Mouse (Mus musculus): ENCODE results near the gene Cdk2ap2. TPM values are rescaled to one million over a fixed set of nuclear protein-coding genes. Genes with fewer than 3 reads are reported as not detected.

The Cdk2ap2 gene
- polyA plus RNA-seq, 1 experiment = 98.3 TPM

DNA sequence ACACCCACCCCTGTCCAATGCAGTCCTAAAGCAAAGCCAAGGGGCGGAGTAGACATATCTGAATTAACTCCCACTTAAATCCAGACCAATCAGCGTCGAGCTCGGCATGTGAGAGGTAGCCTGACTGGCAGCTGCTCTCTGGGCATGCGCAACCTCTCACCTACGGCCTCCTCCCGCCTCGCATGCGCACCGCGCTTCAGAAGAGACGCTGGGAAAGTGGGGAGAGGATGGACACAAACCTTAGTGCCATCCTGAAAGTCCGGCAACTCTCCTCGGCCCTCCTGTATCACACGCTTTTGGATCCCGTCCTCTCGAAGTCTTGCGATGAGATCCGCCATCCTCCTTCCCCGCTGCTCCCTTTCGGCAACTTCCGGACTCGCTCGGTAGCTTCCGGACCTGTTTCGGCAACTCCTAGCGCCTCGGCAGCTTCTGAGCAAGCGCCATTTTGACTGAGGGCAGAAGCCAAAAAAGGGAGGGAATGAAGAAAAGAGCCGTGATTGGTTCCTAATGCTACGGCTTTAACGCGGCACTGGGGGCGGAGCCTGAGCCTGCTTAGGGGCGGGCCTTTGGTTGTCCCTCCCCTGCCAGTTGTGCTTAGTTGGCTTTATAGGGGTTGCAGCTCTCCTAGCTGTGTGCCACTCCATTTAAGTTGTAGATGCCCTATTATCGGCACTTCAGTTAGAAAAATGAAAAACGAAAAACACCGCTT lies 24.3 kb downstream of the Cdk2ap2 start:
- H3K4me1 ChIP-seq (ENCODE audit: control insufficient read depth, insufficient read depth, low read length) = peaks cover 36% of the 10 kb centered on the region
- H3K27ac ChIP-seq (ENCODE audit: insufficient read depth, low read depth, low read length) = peak overlapping the region; percentile 84
- TF ChIP-seq POLR2A (IDR thresholded peaks at IDR 0.05; ENCODE audit: borderline replicate concordance, low read depth, low read length) (no peak), CTCF (IDR thresholded peaks at IDR 0.05; ENCODE audit: low read depth, low read length) (no peak)
- peak overlapping the region; percentile 77 for H3K4me3 ChIP-seq (ENCODE audit: insufficient read depth, low read length)

DNA sequence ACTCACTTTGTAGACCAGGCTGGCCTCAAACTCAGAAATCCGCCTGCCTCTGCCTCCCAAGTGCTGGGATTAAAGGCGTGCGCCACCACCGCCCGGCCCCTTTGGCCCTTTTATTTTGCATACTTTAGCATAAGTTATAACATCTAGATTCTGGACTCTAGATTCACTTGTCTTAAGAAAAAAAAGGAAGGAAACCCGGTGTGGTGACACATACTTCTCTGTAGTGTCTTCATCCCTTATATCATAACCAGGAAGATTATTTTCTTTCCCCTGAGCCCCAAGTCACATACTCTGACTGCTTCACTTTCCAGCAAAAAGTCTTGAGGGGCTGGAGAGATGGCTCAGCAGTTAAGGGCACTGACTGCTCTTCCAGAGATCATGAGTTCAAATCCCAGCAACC lies 24.9 kb downstream of the Cdk2ap2 start:
- Histone ChIP-seq H3K4me1 (ENCODE audit: control insufficient read depth, insufficient read depth, low read length) (peaks cover 41% of the 10 kb centered on the region), H3K27ac (ENCODE audit: insufficient read depth, low read depth, low read length) (peak overlapping the region; percentile 84), H3K4me3 (ENCODE audit: insufficient read depth, low read length) (peak overlapping the region; percentile 77; the same call in 1 of the 2 replicates)

DNA sequence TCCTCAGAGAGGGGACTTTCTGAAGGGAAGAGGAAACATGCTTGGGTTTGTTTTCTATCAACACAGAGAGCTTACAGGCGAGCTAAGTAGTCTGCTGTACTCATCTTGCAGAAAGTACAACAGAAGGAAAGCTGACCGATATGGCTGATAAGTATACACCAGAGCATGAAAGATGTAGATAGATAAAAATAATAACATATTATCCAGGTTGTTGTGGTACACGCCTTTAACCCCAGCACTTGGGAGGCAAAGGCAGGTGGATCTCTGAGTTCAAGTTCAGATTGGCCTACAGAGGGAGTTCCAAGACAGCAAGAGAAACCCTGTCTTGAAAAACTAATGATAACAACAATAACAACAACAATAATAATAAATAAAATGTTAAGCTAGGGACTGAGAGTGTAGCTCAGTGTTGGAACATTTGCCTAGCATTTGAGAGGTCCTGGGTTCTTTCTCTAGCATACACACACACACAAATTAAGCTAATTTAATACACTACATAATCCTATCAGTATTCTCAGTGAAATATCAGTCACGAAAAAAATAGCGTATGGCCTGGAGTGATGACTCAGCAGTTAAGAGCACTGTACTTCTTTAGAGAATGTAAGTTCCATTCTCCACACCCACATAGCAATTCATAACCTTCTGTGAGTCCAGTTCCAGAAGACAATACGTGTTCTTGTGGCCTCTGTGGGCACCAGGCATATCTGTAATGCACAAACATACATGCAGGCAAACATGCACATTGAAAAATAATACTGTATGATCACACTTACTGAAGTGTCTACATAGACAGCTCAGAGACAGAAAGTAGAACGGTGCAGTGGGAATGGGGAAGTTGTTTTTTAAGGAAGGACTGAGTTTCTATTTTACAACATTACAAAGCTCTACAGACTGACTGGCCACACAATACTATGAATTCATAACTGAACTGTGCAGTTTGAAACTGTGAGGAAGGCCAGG lies 25.7 kb downstream of the Cdk2ap2 start:
- Histone ChIP-seq H3K27ac (ENCODE audit: insufficient read depth, low read depth, low read length) (peak overlapping the region; percentile 84), H3K4me3 (ENCODE audit: insufficient read depth, low read length) (no peak overlapping the region), H3K4me1 (ENCODE audit: control insufficient read depth, insufficient read depth, low read length) (peaks cover 41% of the 10 kb centered on the region)
- TF ChIP-seq POLR2A (IDR thresholded peaks at IDR 0.05; ENCODE audit: borderline replicate concordance, low read depth, low read length) = no peak
- no peak for TF ChIP-seq CTCF (IDR thresholded peaks at IDR 0.05; ENCODE audit: low read depth, low read length)

DNA sequence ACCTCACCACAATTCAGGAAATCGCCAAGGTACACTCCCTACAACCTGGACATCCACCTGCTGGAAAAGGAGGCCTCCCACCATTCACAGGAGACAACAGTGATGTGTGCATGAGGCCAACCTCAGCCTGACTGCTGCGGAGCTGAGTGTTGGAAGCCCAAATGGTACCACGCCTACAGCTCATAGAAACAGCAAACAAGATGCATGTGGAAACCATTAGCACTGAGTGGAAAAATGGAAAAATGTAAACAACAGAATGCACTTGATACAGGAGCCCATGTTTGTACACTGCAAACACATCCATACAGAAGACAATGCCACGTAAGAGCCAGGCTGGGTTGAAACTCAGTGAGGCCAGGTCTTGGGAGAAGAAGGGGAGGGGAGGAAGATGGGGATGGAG lies 27.4 kb downstream of the Cdk2ap2 start:
- TF ChIP-seq CTCF (IDR thresholded peaks at IDR 0.05; ENCODE audit: low read depth, low read length) = no peak
- no peak for TF ChIP-seq POLR2A (IDR thresholded peaks at IDR 0.05; ENCODE audit: borderline replicate concordance, low read depth, low read length)
- Histone ChIP-seq H3K4me1 (ENCODE audit: control insufficient read depth, insufficient read depth, low read length) (peaks cover 41% of the 10 kb centered on the region), H3K27ac (ENCODE audit: insufficient read depth, low read depth, low read length) (peak overlapping the region; percentile 84), H3K4me3 (ENCODE audit: insufficient read depth, low read length) (no peak overlapping the region)

DNA sequence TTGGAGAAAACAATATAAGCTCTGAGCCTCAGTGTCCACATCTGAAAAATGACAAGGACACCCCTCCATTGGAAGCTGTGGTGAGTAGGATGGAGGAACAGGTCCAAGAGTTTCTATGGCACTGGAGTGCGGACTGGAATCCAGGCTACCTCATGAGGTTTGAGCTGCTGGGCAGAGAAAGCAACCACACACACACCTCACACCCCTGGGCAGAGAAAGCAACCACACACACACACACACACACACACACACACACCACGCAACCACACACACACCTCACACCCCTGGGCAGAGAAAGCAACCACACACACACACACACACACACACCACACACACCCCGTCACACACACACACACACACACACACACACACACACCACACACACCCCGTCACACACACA lies 28.3 kb downstream of the Cdk2ap2 start:
- Histone ChIP-seq H3K4me1 (ENCODE audit: control insufficient read depth, insufficient read depth, low read length) (peaks cover 38% of the 10 kb centered on the region), H3K27ac (ENCODE audit: insufficient read depth, low read depth, low read length) (peak overlapping the region; percentile 34; the same call in 1 of the 2 replicates), H3K4me3 (ENCODE audit: insufficient read depth, low read length) (peak overlapping the region; percentile 62)

DNA sequence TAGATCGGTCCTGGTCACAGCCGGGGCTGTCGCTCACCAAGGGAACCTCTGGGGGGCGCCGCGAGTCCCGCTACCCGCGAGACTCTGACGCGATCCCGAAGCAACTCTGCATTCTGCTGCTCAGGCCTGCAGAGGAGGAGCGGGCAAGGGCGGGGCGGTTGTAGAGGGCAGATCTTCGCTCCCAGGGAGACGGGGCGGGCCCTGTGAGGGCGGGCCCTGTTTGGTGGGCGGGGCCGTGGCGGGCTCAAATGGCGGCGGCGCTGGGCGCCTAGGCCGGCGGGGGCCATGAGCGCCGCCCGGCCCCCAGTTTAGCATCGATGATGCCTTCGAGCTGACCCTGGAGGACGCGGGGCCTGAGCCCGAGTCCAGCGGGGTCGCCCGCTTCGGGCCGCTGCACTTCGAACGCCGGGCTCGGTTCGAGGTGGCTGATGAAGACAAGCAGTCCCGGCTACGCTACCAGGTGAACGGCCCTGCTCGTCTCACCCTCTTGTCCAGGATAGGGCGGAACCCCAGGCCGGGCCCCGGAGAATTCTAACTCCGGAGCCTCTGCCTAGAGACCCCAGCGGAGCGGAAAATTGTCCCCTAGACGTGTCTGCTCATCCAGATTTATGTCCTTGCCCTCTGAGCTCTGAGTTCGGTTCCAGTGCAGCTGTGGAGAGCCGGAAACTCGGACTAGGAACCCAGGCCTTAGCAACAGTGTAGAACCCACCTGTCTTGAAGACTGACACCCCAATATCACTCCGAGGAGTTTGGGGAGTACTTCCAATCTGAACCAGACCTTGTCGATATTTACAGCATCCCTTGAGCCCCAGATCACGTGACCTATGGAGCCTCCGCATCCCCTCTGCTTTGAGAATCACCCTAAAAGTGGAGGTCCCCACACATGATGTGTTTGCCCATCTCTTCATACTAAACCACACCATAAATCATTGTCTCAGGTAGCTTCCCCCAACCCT lies 29.0 kb downstream of the Cdk2ap2 start, which contains the start of gene Aip:
Aip (minus strand) TSS at position 118 of the 956 bp plus-strand sequence.
- Histone ChIP-seq H3K4me1 (ENCODE audit: control insufficient read depth, insufficient read depth, low read length) (peaks cover 31% of the 10 kb centered on the region), H3K4me3 (ENCODE audit: insufficient read depth, low read length) (peak within 1 kb of the TSS; percentile 75), H3K27ac (ENCODE audit: insufficient read depth, low read depth, low read length) (peak within 1 kb of the TSS; percentile 34; the same call in 1 of the 2 replicates)
- TF ChIP-seq CTCF (IDR thresholded peaks at IDR 0.05; ENCODE audit: low read depth, low read length) (no peak), POLR2A (IDR thresholded peaks at IDR 0.05; ENCODE audit: borderline replicate concordance, low read depth, low read length) (peak; percentile 87; the same call in 1 of the 2 replicates)

DNA sequence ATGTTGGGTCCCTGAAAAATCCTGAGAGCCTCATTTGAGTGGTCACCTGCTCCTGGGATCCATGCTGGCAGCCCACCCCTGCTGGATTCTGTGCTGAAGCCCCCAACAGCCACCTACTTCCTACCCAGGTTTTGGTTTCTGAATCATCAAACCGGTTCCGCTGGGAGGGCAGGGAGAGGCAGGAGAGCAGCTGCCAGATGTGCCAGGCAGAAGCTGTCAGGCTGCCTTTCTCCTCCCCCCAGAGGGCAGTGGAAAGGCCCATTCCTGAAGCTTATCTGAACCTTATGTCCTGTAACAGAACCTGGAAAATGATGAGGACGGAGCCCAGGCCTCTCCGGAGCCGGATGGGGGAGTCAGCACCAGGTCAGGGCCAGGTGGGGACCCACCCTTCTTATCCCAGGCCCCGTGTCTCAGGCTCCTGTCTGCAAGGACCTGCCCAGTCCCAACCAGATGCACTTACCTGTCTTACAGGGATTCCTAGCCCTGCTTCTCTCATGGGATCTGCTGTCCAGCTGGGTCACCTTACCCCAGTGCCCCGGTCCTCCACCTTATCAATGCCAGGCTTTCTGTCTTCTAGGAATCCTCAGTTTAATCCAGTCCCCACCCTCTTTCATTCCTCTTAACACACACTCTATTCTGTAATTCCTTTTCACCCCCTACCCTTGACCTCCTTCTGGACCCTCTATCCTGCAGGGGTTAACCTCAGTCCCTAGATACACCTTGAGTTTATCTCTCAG lies 29.9 kb downstream of the Cdk2ap2 start:
- Histone ChIP-seq H3K4me3 (ENCODE audit: insufficient read depth, low read length) (peak overlapping the region; percentile 75), H3K4me1 (ENCODE audit: control insufficient read depth, insufficient read depth, low read length) (peaks cover 28% of the 10 kb centered on the region), H3K27ac (ENCODE audit: insufficient read depth, low read depth, low read length) (no peak overlapping the region)
- TF ChIP-seq POLR2A (IDR thresholded peaks at IDR 0.05; ENCODE audit: borderline replicate concordance, low read depth, low read length) (no peak), CTCF (IDR thresholded peaks at IDR 0.05; ENCODE audit: low read depth, low read length) (no peak)

DNA sequence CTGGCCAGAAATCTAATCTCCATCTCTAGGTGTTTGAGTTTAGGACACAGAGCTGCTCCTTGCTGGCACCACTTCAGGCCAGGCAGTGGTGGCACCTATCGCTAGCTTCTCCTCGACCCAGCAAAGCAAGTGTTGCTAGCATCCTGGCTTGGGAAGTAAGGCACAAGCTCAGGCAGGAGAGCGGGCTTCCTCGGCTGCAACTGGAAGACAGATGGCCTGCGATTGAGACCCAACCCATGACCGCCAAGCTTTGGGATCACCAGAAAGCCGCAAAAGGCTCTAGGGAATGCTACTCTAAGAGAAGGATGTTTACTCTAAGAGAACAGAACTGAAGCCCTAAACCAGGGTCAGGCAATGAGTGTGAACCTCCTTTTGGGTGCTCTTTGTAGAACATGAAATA lies 32.5 kb downstream of the Cdk2ap2 start:
- H3K4me3 ChIP-seq (ENCODE audit: insufficient read depth, low read length) = no peak overlapping the region
- no peak overlapping the region for H3K27ac ChIP-seq (ENCODE audit: insufficient read depth, low read depth, low read length)
- TF ChIP-seq CTCF (IDR thresholded peaks at IDR 0.05; ENCODE audit: low read depth, low read length) = no peak
- TF ChIP-seq POLR2A (IDR thresholded peaks at IDR 0.05; ENCODE audit: borderline replicate concordance, low read depth, low read length) = no peak
- H3K4me1 ChIP-seq (ENCODE audit: control insufficient read depth, insufficient read depth, low read length) = peaks cover 19% of the 10 kb centered on the region

DNA sequence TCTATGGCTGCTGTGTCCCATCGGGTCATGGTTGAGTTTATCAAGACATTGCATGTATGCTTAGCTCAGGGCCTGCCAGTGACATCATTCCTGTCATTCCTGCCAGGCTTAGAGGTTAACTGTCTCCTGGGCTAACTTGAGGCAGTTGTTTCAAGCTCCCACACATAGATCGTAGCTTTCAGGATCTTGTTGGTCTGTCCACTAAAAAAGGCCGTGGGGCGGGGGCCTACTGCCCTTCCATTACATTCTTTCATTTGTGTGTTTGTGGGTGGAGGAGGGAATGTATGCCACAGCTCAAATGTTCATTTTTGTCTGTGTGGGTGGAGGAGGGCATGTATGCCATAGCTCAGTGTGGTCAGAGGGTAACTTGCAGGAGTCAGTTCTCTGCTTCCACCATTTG lies 33.1 kb downstream of the Cdk2ap2 start:
- no peak for TF ChIP-seq CTCF (IDR thresholded peaks at IDR 0.05; ENCODE audit: low read depth, low read length)
- no peak for TF ChIP-seq POLR2A (IDR thresholded peaks at IDR 0.05; ENCODE audit: borderline replicate concordance, low read depth, low read length)
- H3K27ac ChIP-seq (ENCODE audit: insufficient read depth, low read depth, low read length) = no peak overlapping the region
- no peak overlapping the region for H3K4me3 ChIP-seq (ENCODE audit: insufficient read depth, low read length)
- H3K4me1 ChIP-seq (ENCODE audit: control insufficient read depth, insufficient read depth, low read length) = peaks cover 18% of the 10 kb centered on the region

All from bone marrow macrophage, adult 2 months (primary cell).